Mouse (Mus musculus): ENCODE measurements around the gene Aqp9.

The Aqp9 gene

DNA sequence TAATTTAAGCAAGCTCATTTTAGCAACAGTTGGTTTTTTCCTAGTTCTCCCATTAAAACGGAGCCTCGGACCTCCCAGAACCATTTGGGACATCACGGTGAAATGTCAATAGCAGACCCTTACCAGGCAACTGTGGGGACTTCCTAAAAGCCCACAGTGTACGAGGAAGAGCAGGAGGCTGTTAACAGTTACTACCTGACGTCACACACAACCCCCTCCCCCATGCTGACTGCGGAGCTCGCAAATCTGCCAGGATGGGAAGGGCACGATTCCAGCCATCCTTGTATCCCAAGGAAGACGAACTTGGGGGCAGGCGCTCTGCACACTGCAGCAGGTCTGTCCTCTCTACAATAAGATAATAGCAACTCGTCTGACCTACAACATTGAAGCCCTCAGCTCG, at the start of gene Aqp9:
Gene Aqp9 (minus strand): TSS at position 172 of the 400 bp plus-strand sequence.
- H3K4me1 ChIP-seq (replicated peaks; ENCODE audit: low read depth, low read length): peaks cover 24% of the 10 kb centered on the region
- H3K4me3 ChIP-seq (replicated peaks; ENCODE audit: low read length): peak within 1 kb of the TSS; percentile 48
- H3K9me3 ChIP-seq (ENCODE audit: low read length): no peaks in the 10 kb centered on the region
- TF ChIP-seq CTCF (conservative IDR thresholded peaks at IDR 0.05; ENCODE audit: low read length): no peak
- H3K36me3 ChIP-seq (ENCODE audit: insufficient read depth, low read length): no peaks in the 10 kb centered on the region
- H3K27me3 ChIP-seq (ENCODE audit: insufficient read depth, low read length): peaks cover 24% of the 10 kb centered on the region

DNA sequence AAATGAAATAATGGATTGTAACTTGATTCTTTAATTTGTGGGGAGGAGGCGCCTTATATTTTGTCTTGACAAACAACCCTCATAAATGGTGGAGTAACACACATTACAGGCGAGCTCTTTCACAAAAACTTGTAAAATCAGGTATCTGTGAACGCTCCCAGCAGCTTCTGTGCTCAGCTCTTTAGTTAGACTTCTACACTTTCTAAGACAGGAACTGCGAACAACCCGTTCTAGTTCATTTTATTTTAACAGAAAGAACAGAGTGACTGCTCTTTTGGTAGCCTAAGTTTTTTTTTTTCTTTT, 49.3 kb upstream of the Aqp9 start:
- H3K4me3 ChIP-seq (replicated peaks; ENCODE audit: low read length): no peak overlapping the region
- TF ChIP-seq NANOG (IDR thresholded peaks at IDR 0.05; ENCODE audit: borderline replicate concordance, low read length) (no peak), POU5F1 (IDR thresholded peaks at IDR 0.05; ENCODE audit: borderline replicate concordance, low read length) (no peak), CTCF (conservative IDR thresholded peaks at IDR 0.05; ENCODE audit: low read length) (no peak)
- no peaks in the 10 kb centered on the region for H3K9me3 ChIP-seq (ENCODE audit: low read length)
- H3K36me3 ChIP-seq (ENCODE audit: insufficient read depth, low read length): no peaks in the 10 kb centered on the region
- peaks cover 72% of the 10 kb centered on the region for H3K27me3 ChIP-seq (ENCODE audit: insufficient read depth, low read length)
- peaks cover 15% of the 10 kb centered on the region for H3K4me1 ChIP-seq (replicated peaks; ENCODE audit: low read depth, low read length)

DNA sequence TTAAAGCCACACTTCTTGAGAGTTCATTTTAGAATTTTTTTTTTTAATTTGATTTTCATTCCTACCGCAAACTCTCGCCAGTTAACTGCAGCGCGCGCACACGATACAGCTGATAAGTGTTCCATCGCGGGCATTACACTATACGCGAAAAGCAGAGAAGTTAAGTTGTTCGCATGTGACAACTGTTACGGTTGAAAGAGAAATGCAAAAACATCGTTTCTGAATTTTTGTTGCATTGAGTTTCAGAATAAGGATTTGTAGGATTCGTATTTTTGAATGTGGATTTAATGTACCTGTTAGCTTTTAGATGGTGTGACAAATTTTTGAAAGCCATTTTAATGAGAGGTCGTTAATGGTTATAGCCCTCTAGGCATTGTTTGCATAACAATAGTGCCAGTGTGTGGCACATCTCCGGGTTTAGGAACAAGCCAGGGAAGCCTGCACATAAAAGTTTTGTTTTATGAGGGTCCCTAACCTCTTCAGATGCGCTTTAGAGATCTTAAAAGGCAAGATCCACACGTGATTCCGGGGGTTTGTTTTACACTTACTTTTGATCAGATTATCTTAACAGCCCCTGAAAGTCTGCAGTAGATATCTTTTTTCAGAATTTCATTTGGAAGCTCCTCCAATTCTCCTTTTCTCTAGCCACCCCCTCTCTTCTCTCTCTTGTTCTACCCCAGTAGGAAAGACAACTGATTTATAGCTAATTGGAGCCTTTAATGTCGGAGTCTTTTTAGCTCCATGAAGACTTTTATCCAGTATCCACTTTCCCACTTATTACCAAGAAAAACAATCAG, 48.7 kb upstream of the Aqp9 start:
- Histone ChIP-seq H3K36me3 (ENCODE audit: insufficient read depth, low read length) (no peaks in the 10 kb centered on the region), H3K27me3 (ENCODE audit: insufficient read depth, low read length) (peaks cover 74% of the 10 kb centered on the region), H3K9me3 (ENCODE audit: low read length) (no peaks in the 10 kb centered on the region), H3K4me3 (replicated peaks; ENCODE audit: low read length) (no peak overlapping the region), H3K4me1 (replicated peaks; ENCODE audit: low read depth, low read length) (peaks cover 15% of the 10 kb centered on the region)
- TF ChIP-seq CTCF (conservative IDR thresholded peaks at IDR 0.05; ENCODE audit: low read length) (no peak), POU5F1 (IDR thresholded peaks at IDR 0.05; ENCODE audit: borderline replicate concordance, low read length) (peak; percentile 93)

DNA sequence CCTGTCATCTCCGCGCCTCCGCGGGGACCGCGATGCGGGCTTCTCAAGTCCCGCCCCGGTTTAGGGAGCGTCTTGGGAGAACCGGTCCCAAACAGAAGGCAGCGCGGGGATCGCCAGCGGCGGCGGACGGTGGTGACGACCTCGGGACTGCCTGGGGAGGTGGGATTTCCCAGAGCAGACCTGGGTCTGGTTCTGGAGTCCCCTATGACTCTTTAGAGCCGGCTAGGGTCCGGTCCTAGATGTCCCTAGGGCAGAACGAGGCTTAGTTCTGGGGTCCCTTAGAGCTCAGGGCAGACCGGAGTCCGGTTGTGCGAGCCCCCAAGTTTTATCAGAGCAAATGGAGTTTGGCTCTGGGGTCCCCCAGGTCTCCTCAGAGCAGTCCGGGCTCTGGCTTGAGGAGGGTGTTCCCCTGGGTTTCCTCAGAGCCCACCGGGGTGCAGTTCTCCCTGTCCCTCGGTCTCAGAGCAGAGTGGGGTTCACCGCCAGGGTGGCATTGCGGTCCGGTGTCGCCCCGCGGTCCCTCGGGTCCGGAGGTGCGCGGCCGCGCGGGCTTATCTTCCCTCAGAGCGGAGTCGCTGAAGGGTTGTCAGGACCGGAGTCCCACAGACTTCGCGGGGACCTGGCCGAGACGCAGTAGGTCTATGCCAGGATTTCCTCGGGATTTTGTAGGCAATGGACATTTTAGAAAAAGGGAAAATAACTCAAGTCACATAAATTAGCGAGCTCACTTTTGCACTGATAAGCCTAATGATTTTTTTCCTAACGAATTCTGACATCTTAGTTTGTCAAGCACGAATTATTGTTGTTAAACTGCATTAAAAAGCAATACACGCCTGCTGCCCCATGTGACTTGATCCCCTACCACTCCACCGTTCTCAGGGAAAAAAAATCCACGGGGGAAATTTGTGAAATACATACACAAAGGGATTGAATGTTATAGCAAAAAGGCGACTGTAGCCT, 47.8 kb upstream of the Aqp9 start:
- Histone ChIP-seq H3K4me3 (replicated peaks; ENCODE audit: low read length) (peak overlapping the region; percentile 78), H3K27me3 (ENCODE audit: insufficient read depth, low read length) (peaks cover 78% of the 10 kb centered on the region), H3K4me1 (replicated peaks; ENCODE audit: low read depth, low read length) (peaks cover 15% of the 10 kb centered on the region), H3K36me3 (ENCODE audit: insufficient read depth, low read length) (no peaks in the 10 kb centered on the region), H3K9me3 (ENCODE audit: low read length) (no peaks in the 10 kb centered on the region)
- no peak for TF ChIP-seq POU5F1 (IDR thresholded peaks at IDR 0.05; ENCODE audit: borderline replicate concordance, low read length)
- TF ChIP-seq NANOG (IDR thresholded peaks at IDR 0.05; ENCODE audit: borderline replicate concordance, low read length): no peak
- no peak for TF ChIP-seq CTCF (conservative IDR thresholded peaks at IDR 0.05; ENCODE audit: low read length)

DNA sequence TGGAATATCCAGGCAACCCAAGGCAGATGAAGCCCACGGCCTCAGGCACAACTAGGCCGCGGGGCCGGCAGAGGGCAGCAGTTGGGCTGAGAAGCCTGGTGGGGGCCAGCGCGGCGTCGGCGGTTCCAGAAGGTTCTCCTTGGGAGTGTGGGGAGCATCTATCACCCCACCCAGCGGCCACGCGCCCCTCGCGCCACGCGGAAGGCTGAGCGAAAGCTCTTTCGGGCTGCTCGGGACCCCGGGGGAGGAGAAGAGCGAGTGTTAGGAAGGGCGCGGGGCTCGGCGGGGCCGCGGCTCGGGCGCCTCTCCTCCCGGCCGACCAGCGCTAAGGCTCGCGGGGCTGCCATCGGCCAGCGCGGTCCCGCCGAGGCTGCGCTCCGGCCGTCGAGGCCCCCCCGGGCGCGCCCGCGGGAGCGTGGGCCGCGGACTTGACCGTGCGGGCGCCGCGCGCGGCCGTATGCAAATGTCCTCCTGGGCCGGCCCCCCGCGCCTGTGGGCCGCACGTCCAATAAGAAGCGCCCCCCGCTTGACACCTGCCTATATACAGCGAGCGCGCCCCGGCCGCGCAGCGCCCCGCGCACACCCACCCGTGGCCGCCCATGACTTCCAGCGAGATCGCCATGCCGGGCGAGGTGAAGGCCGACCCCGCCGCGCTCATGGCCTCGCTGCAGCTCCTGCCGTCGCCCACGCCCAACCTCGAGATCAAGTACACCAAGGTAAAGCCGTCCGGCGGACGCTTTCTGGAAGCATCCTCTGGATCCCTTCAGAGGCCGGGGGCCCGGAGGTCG, 47.0 kb upstream of the Aqp9 start, which contains the start of gene Aldh1a2:
Gene Aldh1a2 (plus strand): TSS at position 542 of the 788 bp plus-strand sequence.
- TF ChIP-seq CTCF (conservative IDR thresholded peaks at IDR 0.05; ENCODE audit: low read length) (peak; percentile 24; the same call in 1 of the 2 replicates), NANOG (IDR thresholded peaks at IDR 0.05; ENCODE audit: borderline replicate concordance, low read length) (no peak)
- Histone ChIP-seq H3K4me1 (replicated peaks; ENCODE audit: low read depth, low read length) (peaks cover 15% of the 10 kb centered on the region), H3K9me3 (ENCODE audit: low read length) (no peaks in the 10 kb centered on the region), H3K27me3 (ENCODE audit: insufficient read depth, low read length) (peaks cover 73% of the 10 kb centered on the region), H3K4me3 (replicated peaks; ENCODE audit: low read length) (peak within 1 kb of the TSS; percentile 78), H3K36me3 (ENCODE audit: insufficient read depth, low read length) (no peaks in the 10 kb centered on the region)

DNA sequence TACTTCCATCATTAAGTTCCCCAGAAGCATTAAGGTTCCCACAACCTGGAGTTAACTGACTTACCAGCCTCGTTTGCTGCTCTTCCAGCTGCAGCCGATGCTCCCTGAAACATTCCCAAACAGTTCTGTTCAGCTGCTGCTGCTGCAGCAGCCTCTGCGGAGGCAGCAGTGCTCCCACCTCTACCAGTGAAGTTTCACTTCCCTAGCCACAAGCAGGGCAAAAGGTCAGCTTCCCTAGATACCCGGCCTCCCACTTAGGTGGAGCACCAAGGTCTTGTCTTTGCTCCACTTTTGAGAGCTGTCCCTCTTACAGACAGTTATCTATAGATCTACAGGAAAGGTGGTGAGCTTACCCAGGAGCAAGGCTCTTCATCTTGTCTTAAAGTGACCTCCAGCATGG, 45.2 kb upstream of the Aqp9 start:
- Histone ChIP-seq H3K9me3 (ENCODE audit: low read length) (no peaks in the 10 kb centered on the region), H3K4me1 (replicated peaks; ENCODE audit: low read depth, low read length) (peaks cover 19% of the 10 kb centered on the region), H3K27me3 (ENCODE audit: insufficient read depth, low read length) (peaks cover 61% of the 10 kb centered on the region), H3K36me3 (ENCODE audit: insufficient read depth, low read length) (no peaks in the 10 kb centered on the region), H3K4me3 (replicated peaks; ENCODE audit: low read length) (no peak overlapping the region)
- TF ChIP-seq CTCF (conservative IDR thresholded peaks at IDR 0.05; ENCODE audit: low read length): no peak
- no peak for TF ChIP-seq NANOG (IDR thresholded peaks at IDR 0.05; ENCODE audit: borderline replicate concordance, low read length)
- TF ChIP-seq POU5F1 (IDR thresholded peaks at IDR 0.05; ENCODE audit: borderline replicate concordance, low read length): no peak

DNA sequence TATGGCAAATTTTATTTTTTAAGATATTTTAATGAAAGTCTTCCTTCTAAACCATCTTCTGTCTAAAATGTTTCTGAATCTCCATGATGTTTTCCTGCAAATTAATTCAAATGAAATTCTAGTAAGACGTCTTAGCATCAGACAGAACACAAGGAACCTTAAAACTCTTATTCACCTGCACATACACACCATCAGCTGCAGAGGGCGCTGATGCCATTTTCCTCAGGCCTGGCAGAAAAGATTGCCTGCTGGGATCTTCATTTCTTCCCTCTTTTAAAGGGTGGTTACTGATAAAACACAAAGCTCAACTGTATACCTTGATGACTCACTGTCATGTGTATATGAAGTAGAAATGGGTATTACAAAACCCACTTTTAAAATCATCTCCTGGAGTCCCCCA, 42.4 kb upstream of the Aqp9 start:
- no peaks in the 10 kb centered on the region for H3K9me3 ChIP-seq (ENCODE audit: low read length)
- TF ChIP-seq CTCF (conservative IDR thresholded peaks at IDR 0.05; ENCODE audit: low read length) (peak; percentile 83), NANOG (IDR thresholded peaks at IDR 0.05; ENCODE audit: borderline replicate concordance, low read length) (no peak)

DNA sequence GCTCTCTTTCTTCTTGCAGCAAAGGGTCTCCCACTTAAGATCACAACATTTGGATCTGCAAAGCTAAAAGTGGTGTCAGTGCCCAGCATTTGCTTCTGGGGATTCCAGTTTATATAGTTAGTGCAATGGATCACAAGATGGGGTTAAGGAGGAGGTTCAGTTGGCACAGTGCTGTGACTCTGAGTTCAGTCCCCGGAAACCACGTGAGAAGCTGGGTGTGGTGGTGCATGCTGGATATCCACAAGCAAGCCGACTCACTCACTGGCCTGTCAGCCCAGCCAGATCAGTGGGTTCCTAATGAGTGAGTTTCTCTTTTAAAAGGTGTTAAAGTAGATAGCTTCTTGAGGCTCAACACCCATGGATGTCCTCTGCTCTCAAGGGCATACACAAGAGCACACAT, 40.8 kb upstream of the Aqp9 start:
- Histone ChIP-seq H3K4me3 (replicated peaks; ENCODE audit: low read length) (no peak overlapping the region), H3K36me3 (ENCODE audit: insufficient read depth, low read length) (no peaks in the 10 kb centered on the region), H3K4me1 (replicated peaks; ENCODE audit: low read depth, low read length) (0 out of 2 replicates have a peak, but pooled peaks cover 4% of the 10 kb centered on the region), H3K9me3 (ENCODE audit: low read length) (no peaks in the 10 kb centered on the region), H3K27me3 (ENCODE audit: insufficient read depth, low read length) (peaks cover 23% of the 10 kb centered on the region)
- TF ChIP-seq NANOG (IDR thresholded peaks at IDR 0.05; ENCODE audit: borderline replicate concordance, low read length) (no peak), CTCF (conservative IDR thresholded peaks at IDR 0.05; ENCODE audit: low read length) (no peak), POU5F1 (IDR thresholded peaks at IDR 0.05; ENCODE audit: borderline replicate concordance, low read length) (no peak)

More for the DNA sequence above, 42.4 kb upstream of the Aqp9 start:
- Histone ChIP-seq H3K36me3 (ENCODE audit: insufficient read depth, low read length) (no peaks in the 10 kb centered on the region), H3K27me3 (ENCODE audit: insufficient read depth, low read length) (peaks cover 38% of the 10 kb centered on the region), H3K4me1 (replicated peaks; ENCODE audit: low read depth, low read length) (0 out of 2 replicates have a peak, but pooled peaks cover 4% of the 10 kb centered on the region), H3K4me3 (replicated peaks; ENCODE audit: low read length) (no peak overlapping the region)
